Mouse (Mus musculus) left cerebral cortex, adult 18-20 months (tissue): ENCODE measurements around the gene Pom121l2. TPM values are rescaled to one million over a fixed set of nuclear protein-coding genes. Genes with fewer than 3 reads are reported as not detected.

Source experiments
- DNase-seq, 2 experiments: peaks; one replicate each; pipeline ENCODE4 v3.0.0; 2021 to 2022; ENCODE audit warnings: low spot score in 2 of 2, mixed read lengths in 1 of 2
- long read RNA-seq, 2 experiments: library from polyadenylated mRNA; stranded (forward); transcript quantifications; one replicate each; pipeline ENCODE4 v2.0.0; 2021
- total RNA-seq, 2 experiments: library from RNA; stranded (reverse); gene quantifications; 2 replicates each; pipeline ENCODE4 v1.2.3; 2021

The Pom121l2 gene
- total RNA-seq, result not detected
- long read RNA-seq, experiment 1, result 0 reads
- long read RNA-seq, experiment 2, partial matches to known transcripts, result 0 of 1 reads
- long read RNA-seq, experiment 2, other reads (novel, unspliced or antisense), result 0 of 1 reads

GRCm38 (mm10) chr13:21980981-21981802, at the start of gene Pom121l2:
Gene Pom121l2, plus strand, starts transcription at chr13:21981194.
- peak in 1 of 2 experiments; percentile 25 for DNase-seq

GRCm38 (mm10) chr13:21931740-21932139, 49.3 kb upstream of the Pom121l2 start:
- DNase-seq, result no peak

GRCm38 (mm10) chr13:21933626-21934548, 47.1 kb upstream of the Pom121l2 start:
- peak; percentile 21 to 31 for DNase-seq

GRCm38 (mm10) chr13:21934982-21935791, 45.8 kb upstream of the Pom121l2 start:
- DNase-seq, result peak; percentile 48 to 57

GRCm38 (mm10) chr13:21935833-21936232, 45.2 kb upstream of the Pom121l2 start:
- no peak for DNase-seq

- DNase-seq, result peak; percentile 22 to 49
Measured at GRCm38 (mm10) chr13:21936968-21937367, 44.0 kb upstream of the Pom121l2 start.

- peak; percentile 89 to 93 for DNase-seq
Measured at GRCm38 (mm10) chr13:21940213-21940612, 40.8 kb upstream of the Pom121l2 start.

GRCm38 (mm10) chr13:21940811-21941321, 40.1 kb upstream of the Pom121l2 start:
- DNase-seq, result peak; percentile 80 to 82

GRCm38 (mm10) chr13:21943644-21944043, 37.4 kb upstream of the Pom121l2 start:
- no peak for DNase-seq

- DNase-seq, result no peak
Measured at GRCm38 (mm10) chr13:21944592-21944925, 36.4 kb upstream of the Pom121l2 start.

- peak; percentile 88 to 93 for DNase-seq
Measured at GRCm38 (mm10) chr13:21944926-21945740, 35.9 kb upstream of the Pom121l2 start, which contains the start of gene Zfp184. Gene Zfp184, plus strand, starts transcription at chr13:21945094.

GRCm38 (mm10) chr13:21969269-21969668, 11.7 kb upstream of the Pom121l2 start:
- DNase-seq, result no peak

- no peak for DNase-seq
Measured at GRCm38 (mm10) chr13:21969816-21970215, 11.2 kb upstream of the Pom121l2 start.

GRCm38 (mm10) chr13:21971641-21972040, 9.4 kb upstream of the Pom121l2 start:
- DNase-seq, result no peak

GRCm38 (mm10) chr13:21974221-21974725, 6.7 kb upstream of the Pom121l2 start:
- peak; percentile 90 to 92 for DNase-seq

GRCm38 (mm10) chr13:21974726-21975473, 6.1 kb upstream of the Pom121l2 start:
- DNase-seq, result peak; percentile 63 to 72

GRCm38 (mm10) chr13:21981803-21982193, 804 bp downstream of the Pom121l2 start:
- no peak for DNase-seq

- no peak for DNase-seq
Measured at GRCm38 (mm10) chr13:21984486-21984885, 3.5 kb downstream of the Pom121l2 start.

- no peak for DNase-seq
Measured at GRCm38 (mm10) chr13:21992550-21992949, 11.6 kb downstream of the Pom121l2 start.
